Mouse (Mus musculus): ENCODE data around the gene Plcb1. TPM values are rescaled to one million over a fixed set of nuclear protein-coding genes. Genes with fewer than 3 reads are reported as not detected.

The Plcb1 gene
- polyA plus RNA-seq, 1 experiment: not detected

GRCm38 (mm10) chr2:135010371-135010770 is 224.5 kb downstream of the Plcb1 start:
- no peak for TF ChIP-seq GATA1 (IDR thresholded peaks at IDR 0.05; ENCODE audit: low read length)
- no peak for TF ChIP-seq TAL1 (IDR thresholded peaks at IDR 0.05; ENCODE audit: low read length)
- no peaks in the 10 kb centered on the region for H3K27me3 ChIP-seq (ENCODE audit: control insufficient read depth)
- no peak overlapping the region for H3K4me3 ChIP-seq (replicated peaks)
- no peaks in the 10 kb centered on the region for H3K36me3 ChIP-seq (ENCODE audit: control insufficient read depth)
- H3K4me1 ChIP-seq (ENCODE audit: control insufficient read depth): no peaks in the 10 kb centered on the region
- H3K9me3 ChIP-seq (ENCODE audit: control insufficient read depth, low read length): no peaks in the 10 kb centered on the region

- TF ChIP-seq TAL1 (IDR thresholded peaks at IDR 0.05; ENCODE audit: low read length) (no peak), GATA1 (IDR thresholded peaks at IDR 0.05; ENCODE audit: low read length) (no peak)
- H3K9me3 ChIP-seq (ENCODE audit: control insufficient read depth, low read length): no peaks in the 10 kb centered on the region
Observed at GRCm38 (mm10) chr2:135015501-135015900, 229.6 kb downstream of the Plcb1 start.

GRCm38 (mm10) chr2:135018275-135018674 is 232.4 kb downstream of the Plcb1 start:
- Histone ChIP-seq H3K27me3 (ENCODE audit: control insufficient read depth) (no peaks in the 10 kb centered on the region), H3K9me3 (ENCODE audit: control insufficient read depth, low read length) (no peaks in the 10 kb centered on the region), H3K4me3 (replicated peaks) (no peak overlapping the region), H3K4me1 (ENCODE audit: control insufficient read depth) (no peaks in the 10 kb centered on the region), H3K36me3 (ENCODE audit: control insufficient read depth) (no peaks in the 10 kb centered on the region)
- TF ChIP-seq TAL1 (IDR thresholded peaks at IDR 0.05; ENCODE audit: low read length): no peak

More at GRCm38 (mm10) chr2:135015501-135015900, 229.6 kb downstream of the Plcb1 start:
- H3K36me3 ChIP-seq (ENCODE audit: control insufficient read depth): no peaks in the 10 kb centered on the region
- H3K27me3 ChIP-seq (ENCODE audit: control insufficient read depth): no peaks in the 10 kb centered on the region
- H3K4me3 ChIP-seq (replicated peaks): no peak overlapping the region
- H3K4me1 ChIP-seq (ENCODE audit: control insufficient read depth): no peaks in the 10 kb centered on the region

GRCm38 (mm10) chr2:135018708-135019107 is 232.8 kb downstream of the Plcb1 start:
- no peaks in the 10 kb centered on the region for H3K4me1 ChIP-seq (ENCODE audit: control insufficient read depth)
- H3K4me3 ChIP-seq (replicated peaks): no peak overlapping the region
- no peaks in the 10 kb centered on the region for H3K36me3 ChIP-seq (ENCODE audit: control insufficient read depth)
- no peaks in the 10 kb centered on the region for H3K9me3 ChIP-seq (ENCODE audit: control insufficient read depth, low read length)
- no peaks in the 10 kb centered on the region for H3K27me3 ChIP-seq (ENCODE audit: control insufficient read depth)
- TF ChIP-seq TAL1 (IDR thresholded peaks at IDR 0.05; ENCODE audit: low read length) (no peak), GATA1 (IDR thresholded peaks at IDR 0.05; ENCODE audit: low read length) (no peak)

GRCm38 (mm10) chr2:135019588-135019987 is 233.7 kb downstream of the Plcb1 start:
- no peak for TF ChIP-seq TAL1 (IDR thresholded peaks at IDR 0.05; ENCODE audit: low read length)
- no peak for TF ChIP-seq GATA1 (IDR thresholded peaks at IDR 0.05; ENCODE audit: low read length)
- Histone ChIP-seq H3K9me3 (ENCODE audit: control insufficient read depth, low read length) (no peaks in the 10 kb centered on the region), H3K27me3 (ENCODE audit: control insufficient read depth) (no peaks in the 10 kb centered on the region), H3K4me1 (ENCODE audit: control insufficient read depth) (no peaks in the 10 kb centered on the region), H3K4me3 (replicated peaks) (no peak overlapping the region), H3K36me3 (ENCODE audit: control insufficient read depth) (no peaks in the 10 kb centered on the region)

GRCm38 (mm10) chr2:135029288-135029687 is 243.4 kb downstream of the Plcb1 start:
- Histone ChIP-seq H3K9me3 (ENCODE audit: control insufficient read depth, low read length) (no peaks in the 10 kb centered on the region), H3K27me3 (ENCODE audit: control insufficient read depth) (no peaks in the 10 kb centered on the region), H3K36me3 (ENCODE audit: control insufficient read depth) (no peaks in the 10 kb centered on the region), H3K4me3 (replicated peaks) (no peak overlapping the region), H3K4me1 (ENCODE audit: control insufficient read depth) (no peaks in the 10 kb centered on the region)
- TF ChIP-seq GATA1 (IDR thresholded peaks at IDR 0.05; ENCODE audit: low read length) (no peak), TAL1 (IDR thresholded peaks at IDR 0.05; ENCODE audit: low read length) (no peak)

- no peak overlapping the region for H3K4me3 ChIP-seq (replicated peaks)
- no peaks in the 10 kb centered on the region for H3K27me3 ChIP-seq (ENCODE audit: control insufficient read depth)
- TF ChIP-seq TAL1 (IDR thresholded peaks at IDR 0.05; ENCODE audit: low read length) (no peak), GATA1 (IDR thresholded peaks at IDR 0.05; ENCODE audit: low read length) (no peak)
Observed at GRCm38 (mm10) chr2:135029700-135030099, 243.8 kb downstream of the Plcb1 start.

GRCm38 (mm10) chr2:135035640-135036260 is 249.9 kb downstream of the Plcb1 start:
- no peaks in the 10 kb centered on the region for H3K9me3 ChIP-seq (ENCODE audit: control insufficient read depth, low read length)
- no peaks in the 10 kb centered on the region for H3K36me3 ChIP-seq (ENCODE audit: control insufficient read depth)
- H3K27me3 ChIP-seq (ENCODE audit: control insufficient read depth): no peaks in the 10 kb centered on the region
- no peak for TF ChIP-seq GATA1 (IDR thresholded peaks at IDR 0.05; ENCODE audit: low read length)
- no peak for TF ChIP-seq TAL1 (IDR thresholded peaks at IDR 0.05; ENCODE audit: low read length)
- H3K4me1 ChIP-seq (ENCODE audit: control insufficient read depth): no peaks in the 10 kb centered on the region
- H3K4me3 ChIP-seq (replicated peaks): no peak overlapping the region

More at GRCm38 (mm10) chr2:135029700-135030099, 243.8 kb downstream of the Plcb1 start:
- H3K36me3 ChIP-seq (ENCODE audit: control insufficient read depth): no peaks in the 10 kb centered on the region
- H3K9me3 ChIP-seq (ENCODE audit: control insufficient read depth, low read length): no peaks in the 10 kb centered on the region
- H3K4me1 ChIP-seq (ENCODE audit: control insufficient read depth): no peaks in the 10 kb centered on the region

GRCm38 (mm10) chr2:135048791-135049190 is 262.9 kb downstream of the Plcb1 start:
- no peaks in the 10 kb centered on the region for H3K36me3 ChIP-seq (ENCODE audit: control insufficient read depth)
- H3K4me1 ChIP-seq (ENCODE audit: control insufficient read depth): no peaks in the 10 kb centered on the region
- H3K4me3 ChIP-seq (replicated peaks): no peak overlapping the region
- H3K27me3 ChIP-seq (ENCODE audit: control insufficient read depth): no peaks in the 10 kb centered on the region
- no peak for TF ChIP-seq TAL1 (IDR thresholded peaks at IDR 0.05; ENCODE audit: low read length)
- no peak for TF ChIP-seq GATA1 (IDR thresholded peaks at IDR 0.05; ENCODE audit: low read length)
- H3K9me3 ChIP-seq (ENCODE audit: control insufficient read depth, low read length): no peaks in the 10 kb centered on the region

- Histone ChIP-seq H3K9me3 (ENCODE audit: control insufficient read depth, low read length) (no peaks in the 10 kb centered on the region), H3K27me3 (ENCODE audit: control insufficient read depth) (no peaks in the 10 kb centered on the region), H3K4me1 (ENCODE audit: control insufficient read depth) (no peaks in the 10 kb centered on the region), H3K4me3 (replicated peaks) (no peak overlapping the region), H3K36me3 (ENCODE audit: control insufficient read depth) (no peaks in the 10 kb centered on the region)
- TF ChIP-seq GATA1 (IDR thresholded peaks at IDR 0.05; ENCODE audit: low read length) (no peak), TAL1 (IDR thresholded peaks at IDR 0.05; ENCODE audit: low read length) (no peak)
Observed at GRCm38 (mm10) chr2:135049283-135049682, 263.4 kb downstream of the Plcb1 start.
